Mouse (Mus musculus): ENCODE results near the gene Mlf2. TPM values are rescaled to one million over a fixed set of nuclear protein-coding genes. Genes with fewer than 3 reads are reported as not detected.

The Mlf2 gene
- polyA plus RNA-seq, 1 experiment from 2014 or later, result 459 TPM

DNA sequence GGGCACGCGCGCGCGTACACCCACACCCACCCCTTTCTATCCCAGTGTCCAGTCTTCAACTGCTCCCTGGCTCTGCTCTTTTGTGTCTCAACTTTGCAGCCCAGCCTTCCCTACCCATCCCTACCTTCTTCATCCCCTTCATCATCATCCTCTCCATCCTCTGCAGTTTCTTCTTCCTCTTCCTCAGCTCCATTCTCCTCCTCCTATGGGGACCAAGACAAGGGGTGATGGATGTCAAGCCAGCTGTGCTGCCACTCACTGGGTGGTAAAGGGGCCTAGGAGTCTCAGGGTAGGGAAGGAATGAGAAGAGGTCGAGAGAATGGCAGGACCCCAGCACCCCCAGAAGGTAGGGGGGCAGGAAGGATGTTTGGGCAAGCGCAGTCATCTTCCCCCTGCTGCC is 16.7 kb upstream of the Mlf2 start:
- peaks cover 64% of the 10 kb centered on the region for H3K4me1 ChIP-seq
- WGBS, result 58% methylated on average over 2 of the region's 7 CpGs
- peak overlapping the region; percentile 98 for H3K4me2 ChIP-seq (replicated peaks)
- peak overlapping the region; percentile 99 for H3K9ac ChIP-seq (replicated peaks)
- H3K9me3 ChIP-seq, result no peaks in the 10 kb centered on the region
- ATAC-seq (ENCODE audit: low FRiP score, low read depth), result no peak
- peaks cover 28% of the 10 kb centered on the region for H3K36me3 ChIP-seq
- peak overlapping the region; percentile 99 for H3K4me3 ChIP-seq
- peak overlapping the region; percentile 100 for H3K27ac ChIP-seq (replicated peaks)
- peaks cover 21% of the 10 kb centered on the region for H3K27me3 ChIP-seq

DNA sequence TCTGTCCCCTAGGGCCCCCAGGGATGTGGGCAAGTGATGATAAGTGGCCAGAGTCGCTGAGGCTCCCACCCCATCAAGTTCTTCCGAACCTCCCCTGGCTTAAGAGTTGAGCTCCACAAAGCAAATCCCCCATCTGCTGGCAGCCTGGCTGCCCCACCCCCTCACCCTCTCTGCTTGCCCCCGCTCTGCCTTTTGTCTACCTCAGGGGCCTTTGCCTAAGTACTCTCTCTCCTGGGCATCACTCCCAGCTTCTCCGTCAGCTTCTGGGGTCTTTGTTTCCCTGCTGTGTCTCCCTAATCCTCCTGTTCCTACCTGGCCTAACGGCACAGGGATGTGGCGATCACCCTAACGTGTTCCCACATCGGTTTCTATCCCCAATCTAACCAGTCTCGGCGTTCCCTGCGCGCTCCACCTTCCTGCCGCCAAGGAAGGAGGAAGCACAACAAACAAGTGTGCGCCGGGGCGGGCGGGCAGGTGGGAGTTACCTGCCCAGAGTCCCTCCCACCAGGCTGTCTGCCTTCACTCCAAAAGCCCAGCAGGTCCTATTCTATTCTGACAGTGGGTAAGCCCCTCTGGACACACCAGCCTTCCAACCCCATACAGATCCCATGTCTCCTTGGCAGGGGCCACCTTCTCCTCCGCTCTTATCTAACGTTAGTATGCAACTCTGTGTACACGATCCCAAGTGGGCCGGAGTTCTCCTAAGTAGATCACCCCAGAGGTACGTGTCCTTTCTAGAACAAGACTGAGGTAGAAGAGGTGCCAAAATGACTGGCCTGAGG is 15.8 kb upstream of the Mlf2 start:
- H3K9ac ChIP-seq (replicated peaks), result peak overlapping the region; percentile 99
- WGBS, result 7% methylated on average over 22 of the region's 22 CpGs
- H3K27ac ChIP-seq (replicated peaks), result peak overlapping the region; percentile 100
- ATAC-seq (ENCODE audit: low FRiP score, low read depth), result no peak
- H3K9me3 ChIP-seq, result no peaks in the 10 kb centered on the region
- H3K27me3 ChIP-seq, result peaks cover 12% of the 10 kb centered on the region
- H3K4me2 ChIP-seq (replicated peaks), result peak overlapping the region; percentile 98
- peaks cover 28% of the 10 kb centered on the region for H3K36me3 ChIP-seq
- peaks cover 62% of the 10 kb centered on the region for H3K4me1 ChIP-seq
- peak overlapping the region; percentile 99 for H3K4me3 ChIP-seq

DNA sequence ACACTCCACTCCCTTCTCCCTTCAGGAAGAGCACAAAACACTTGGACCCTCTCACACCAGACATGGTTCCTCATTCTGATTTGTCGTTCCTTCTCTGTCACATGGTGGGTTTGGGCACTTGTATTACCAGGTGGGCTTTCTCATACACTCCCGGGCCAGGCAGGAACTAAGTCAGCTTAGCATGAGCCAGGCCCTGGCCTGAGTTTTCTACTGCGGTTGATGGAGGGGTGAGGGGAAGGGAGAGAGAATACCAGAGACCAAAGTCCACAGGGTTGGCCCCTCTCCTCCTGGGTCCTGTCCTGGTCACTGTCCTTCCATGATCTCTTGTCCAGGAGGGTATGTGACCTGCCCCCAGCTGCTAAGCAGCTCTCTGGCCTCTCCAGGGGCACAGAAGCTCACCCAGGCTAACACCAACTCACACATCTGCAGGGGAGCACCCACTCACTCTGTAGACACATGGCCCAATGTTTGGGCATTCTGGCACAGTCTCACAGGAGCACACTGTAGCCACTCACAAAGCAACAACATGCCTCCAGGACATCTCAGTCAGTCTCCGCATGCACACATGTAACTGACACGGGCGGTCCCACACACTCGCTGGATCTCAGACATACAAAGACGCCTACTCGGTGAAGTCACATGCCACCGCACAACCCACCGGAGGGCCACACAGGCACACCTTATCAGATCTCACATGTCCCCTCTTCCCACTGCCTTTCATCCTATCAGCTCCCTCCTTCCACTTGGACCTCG is 15.1 kb upstream of the Mlf2 start:
- no peak for ATAC-seq (ENCODE audit: low FRiP score, low read depth)
- H3K4me2 ChIP-seq (replicated peaks), result peak overlapping the region; percentile 98

DNA sequence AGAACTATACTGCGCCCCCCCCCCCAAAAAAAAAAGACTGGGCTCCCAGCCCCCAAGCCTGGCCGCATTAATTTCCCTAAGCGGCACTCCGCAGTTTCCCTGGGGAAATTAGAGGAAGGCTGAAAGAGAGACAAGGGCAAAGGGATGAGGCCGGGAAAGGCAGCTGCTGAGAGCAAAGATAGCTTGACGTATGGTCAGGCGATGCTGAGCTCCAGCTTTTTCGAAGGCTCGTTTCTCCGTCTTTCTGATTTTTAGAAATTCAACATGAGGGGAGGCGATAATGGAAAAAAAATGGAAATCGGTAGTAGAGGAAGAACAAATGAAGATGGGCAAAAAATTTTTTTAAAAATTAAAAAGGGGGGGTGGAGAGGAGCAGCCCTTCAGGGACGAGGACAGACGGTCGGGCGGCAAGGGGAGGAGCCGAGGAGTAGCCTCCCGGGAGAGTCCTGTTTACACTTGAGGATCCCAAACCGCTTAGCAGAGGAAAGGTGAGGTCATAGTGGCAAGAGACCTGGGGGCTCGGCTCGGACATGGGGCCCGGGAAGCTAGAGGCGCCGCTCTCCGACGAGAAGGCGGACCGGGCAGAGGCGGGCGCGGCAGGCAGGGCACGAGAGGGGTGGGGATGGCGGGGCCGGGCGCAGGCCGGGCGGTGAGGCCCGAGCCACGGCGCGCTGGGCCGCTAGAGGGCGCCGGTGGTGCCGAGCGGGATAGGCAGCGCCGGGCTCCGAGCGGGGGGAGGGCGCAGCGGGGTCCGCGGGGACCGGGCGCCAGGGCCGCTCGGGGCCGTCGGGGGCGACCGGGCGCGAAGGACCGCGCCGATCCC is 14.3 kb upstream of the Mlf2 start:
- ATAC-seq (ENCODE audit: low FRiP score, low read depth), result peak; percentile 52
- Histone ChIP-seq H3K27me3 (no peaks in the 10 kb centered on the region; the same call in 1 of the 2 replicates), H3K4me3 (peak overlapping the region; percentile 99), H3K36me3 (peaks cover 28% of the 10 kb centered on the region), H3K27ac (replicated peaks) (peak overlapping the region; percentile 100), H3K4me1 (peaks cover 66% of the 10 kb centered on the region), H3K9ac (replicated peaks) (peak overlapping the region; percentile 99), H3K9me3 (no peaks in the 10 kb centered on the region), H3K4me2 (replicated peaks) (peak overlapping the region; percentile 98)
- under 1% methylated on average over 45 of the region's 67 CpGs for WGBS

More for the DNA sequence above, 15.1 kb upstream of the Mlf2 start:
- peak overlapping the region; percentile 99 for H3K9ac ChIP-seq (replicated peaks)
- H3K27ac ChIP-seq (replicated peaks), result peak overlapping the region; percentile 100
- 3% methylated on average over 12 of the region's 12 CpGs for WGBS
- H3K4me3 ChIP-seq, result peak overlapping the region; percentile 99
- H3K9me3 ChIP-seq, result no peaks in the 10 kb centered on the region
- peaks cover 5% of the 10 kb centered on the region for H3K27me3 ChIP-seq
- peaks cover 28% of the 10 kb centered on the region for H3K36me3 ChIP-seq
- H3K4me1 ChIP-seq, result peaks cover 61% of the 10 kb centered on the region

DNA sequence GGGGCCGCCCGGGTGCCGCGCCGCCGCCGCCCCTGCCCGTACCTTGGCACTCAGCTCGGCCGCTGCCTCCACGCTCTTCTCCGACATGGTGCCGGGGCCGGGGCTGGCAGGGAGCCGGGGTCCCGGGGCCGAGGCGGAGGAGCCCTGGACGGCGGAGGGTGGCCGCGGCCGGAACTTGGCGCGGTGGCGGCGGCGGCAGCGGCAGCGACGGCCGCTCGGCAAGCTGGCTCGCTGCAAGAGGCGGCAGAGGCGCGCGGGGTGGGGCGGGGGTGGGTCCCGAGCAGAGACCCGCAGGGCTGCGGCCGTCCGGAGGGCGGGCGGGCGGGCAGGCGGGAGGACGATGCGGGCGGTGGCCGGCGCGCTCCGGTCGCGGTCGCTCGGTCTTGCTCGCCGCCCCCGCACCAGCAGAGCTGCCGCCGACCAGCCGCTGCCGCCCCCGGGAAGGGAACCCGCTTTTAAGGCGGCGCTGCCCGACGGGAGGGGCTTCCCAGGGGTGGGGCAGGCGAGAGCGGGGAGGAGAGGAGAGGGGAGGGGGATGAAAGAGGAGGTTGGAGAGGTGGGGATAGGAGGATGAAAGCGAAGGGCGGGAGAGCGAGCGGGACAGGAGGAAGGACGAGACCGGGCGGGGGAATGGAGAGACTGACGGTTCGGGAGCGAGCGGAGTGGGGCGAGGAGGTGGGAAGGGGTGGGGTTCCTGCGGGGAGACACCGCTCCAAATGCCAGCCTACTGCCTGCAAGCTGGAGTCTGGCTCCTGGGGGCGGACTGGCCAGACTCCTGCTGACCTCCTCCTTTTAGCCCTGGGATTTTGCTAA is 13.5 kb upstream of the Mlf2 start:
- peaks cover 24% of the 10 kb centered on the region for H3K36me3 ChIP-seq
- peak overlapping the region; percentile 100 for H3K27ac ChIP-seq (replicated peaks)
- peak overlapping the region; percentile 99 for H3K4me3 ChIP-seq
- ATAC-seq (ENCODE audit: low FRiP score, low read depth), result peak; percentile 65
- under 1% methylated on average over 55 of the region's 89 CpGs for WGBS
- peak overlapping the region; percentile 99 for H3K9ac ChIP-seq (replicated peaks)
- no peaks in the 10 kb centered on the region for H3K9me3 ChIP-seq
- H3K27me3 ChIP-seq, result no peaks in the 10 kb centered on the region; the same call in 1 of the 2 replicates
- H3K4me1 ChIP-seq, result peaks cover 66% of the 10 kb centered on the region
- peak overlapping the region; percentile 98 for H3K4me2 ChIP-seq (replicated peaks)

DNA sequence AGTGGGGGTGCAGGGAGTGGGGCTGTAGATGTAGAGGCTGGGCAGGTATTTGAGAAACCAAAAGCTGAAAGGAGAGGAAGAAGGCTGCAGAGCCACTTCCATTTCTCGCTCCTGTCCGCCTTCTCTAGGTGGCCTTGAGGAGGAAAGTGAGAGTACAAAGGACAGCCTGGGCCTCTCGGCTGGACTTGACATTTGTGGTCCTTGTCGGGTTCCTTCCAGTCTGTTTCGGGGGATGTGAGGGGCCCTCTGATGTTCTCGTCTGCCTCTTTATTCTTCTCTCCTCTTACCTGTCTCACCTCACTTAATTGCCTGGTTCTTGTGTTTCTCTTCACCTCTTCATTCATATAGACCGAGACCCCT is 12.9 kb upstream of the Mlf2 start:
- Histone ChIP-seq H3K4me3 (peak overlapping the region; percentile 99), H3K9me3 (no peaks in the 10 kb centered on the region), H3K27me3 (no peaks in the 10 kb centered on the region; the same call in 1 of the 2 replicates), H3K36me3 (peaks cover 18% of the 10 kb centered on the region), H3K4me2 (replicated peaks) (peak overlapping the region; percentile 98), H3K9ac (replicated peaks) (peak overlapping the region; percentile 99), H3K27ac (replicated peaks) (peak overlapping the region; percentile 100), H3K4me1 (peaks cover 66% of the 10 kb centered on the region)
- WGBS, result 8% methylated on average over 7 of the region's 7 CpGs
- ATAC-seq (ENCODE audit: low FRiP score, low read depth), result no peak

DNA sequence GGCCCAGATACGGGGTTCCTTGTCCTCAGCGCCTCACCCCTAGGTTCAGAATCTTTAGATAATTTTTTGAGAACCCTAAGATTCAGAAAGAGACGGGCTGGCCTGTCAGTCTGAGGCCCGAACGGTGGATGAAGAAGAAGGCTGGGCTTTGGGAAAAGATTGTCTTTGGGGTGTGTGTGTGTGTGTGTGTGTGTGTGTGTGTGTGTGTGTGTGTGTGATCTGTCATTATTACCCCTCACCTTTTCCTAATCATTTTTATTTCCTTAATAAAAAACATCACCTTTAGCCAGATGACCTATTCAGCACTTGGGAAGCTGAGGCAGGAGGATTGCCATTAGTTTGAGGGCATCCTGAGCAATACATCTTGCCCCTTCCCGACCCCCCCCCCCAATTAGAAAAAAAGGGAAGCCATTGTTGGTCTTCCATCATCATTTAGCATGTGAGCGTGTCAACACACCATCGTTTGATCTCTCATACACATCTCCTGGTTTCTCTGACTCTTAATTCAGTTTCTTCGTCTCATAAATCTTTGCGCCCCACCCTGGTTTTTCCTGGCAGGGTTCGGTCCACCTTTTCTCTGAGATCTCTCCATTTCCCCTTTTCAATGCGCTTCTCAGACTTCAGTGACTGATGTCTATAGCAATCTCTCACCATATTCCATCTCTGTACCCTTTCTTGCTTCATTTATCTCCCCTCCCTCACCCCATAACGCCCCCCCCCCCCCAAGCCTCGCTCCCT is 12.1 kb upstream of the Mlf2 start:
- peak overlapping the region; percentile 99 for H3K9ac ChIP-seq (replicated peaks)
- no peaks in the 10 kb centered on the region for H3K9me3 ChIP-seq
- peak overlapping the region; percentile 99 for H3K4me3 ChIP-seq
- peaks cover 10% of the 10 kb centered on the region for H3K36me3 ChIP-seq
- no peaks in the 10 kb centered on the region for H3K27me3 ChIP-seq
- 17% methylated on average over 14 of the region's 14 CpGs for WGBS
- peak overlapping the region; percentile 100 for H3K27ac ChIP-seq (replicated peaks)
- ATAC-seq (ENCODE audit: low FRiP score, low read depth), result no peak
- peak overlapping the region; percentile 98 for H3K4me2 ChIP-seq (replicated peaks)
- H3K4me1 ChIP-seq, result peaks cover 59% of the 10 kb centered on the region

DNA sequence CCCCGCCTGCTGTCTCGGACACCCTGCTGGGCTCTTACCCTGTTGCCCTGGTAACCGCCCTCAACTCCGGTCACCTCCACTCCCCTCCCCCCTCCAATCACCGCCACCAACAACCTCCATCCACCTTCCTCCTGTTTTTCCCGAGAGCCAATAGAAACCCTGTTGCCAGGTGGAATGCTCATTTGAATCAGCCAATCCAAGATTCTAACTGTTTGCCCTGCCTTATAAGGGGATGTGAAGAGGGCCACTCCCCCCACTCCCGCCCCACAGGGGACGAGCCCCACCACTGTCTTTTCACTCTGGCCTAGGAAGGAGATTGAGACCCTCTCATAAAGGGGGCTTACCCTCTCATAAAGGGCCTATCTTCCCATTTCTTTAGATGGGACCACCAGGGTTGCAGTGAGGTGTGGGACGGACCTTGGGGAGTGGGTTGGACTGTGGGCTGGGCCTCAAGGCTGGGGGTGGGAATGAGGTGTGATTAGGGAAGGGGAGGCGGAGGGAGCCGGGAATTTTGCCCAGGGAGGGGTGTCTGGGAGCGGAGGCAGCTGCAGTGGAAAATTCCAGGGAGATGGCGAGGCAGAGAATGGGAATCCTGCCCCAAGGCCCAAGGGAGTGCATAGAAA is 11.4 kb upstream of the Mlf2 start, which contains the start of gene Ptms:
TSS of gene Ptms (minus strand) at position 409 of the 623 bp plus-strand sequence.
- under 1% methylated on average over 13 of the region's 13 CpGs for WGBS
- Histone ChIP-seq H3K9me3 (no peaks in the 10 kb centered on the region), H3K4me3 (peak within 1 kb of the TSS; percentile 99), H3K27ac (replicated peaks) (peak within 1 kb of the TSS; percentile 100), H3K9ac (replicated peaks) (peak within 1 kb of the TSS; percentile 99; the same call in 1 of the 2 replicates), H3K27me3 (no peaks in the 10 kb centered on the region), H3K4me1 (peaks cover 52% of the 10 kb centered on the region), H3K36me3 (peaks cover 3% of the 10 kb centered on the region), H3K4me2 (replicated peaks) (peak within 1 kb of the TSS; percentile 98)
- peak; percentile 85 for ATAC-seq (ENCODE audit: low FRiP score, low read depth)

DNA sequence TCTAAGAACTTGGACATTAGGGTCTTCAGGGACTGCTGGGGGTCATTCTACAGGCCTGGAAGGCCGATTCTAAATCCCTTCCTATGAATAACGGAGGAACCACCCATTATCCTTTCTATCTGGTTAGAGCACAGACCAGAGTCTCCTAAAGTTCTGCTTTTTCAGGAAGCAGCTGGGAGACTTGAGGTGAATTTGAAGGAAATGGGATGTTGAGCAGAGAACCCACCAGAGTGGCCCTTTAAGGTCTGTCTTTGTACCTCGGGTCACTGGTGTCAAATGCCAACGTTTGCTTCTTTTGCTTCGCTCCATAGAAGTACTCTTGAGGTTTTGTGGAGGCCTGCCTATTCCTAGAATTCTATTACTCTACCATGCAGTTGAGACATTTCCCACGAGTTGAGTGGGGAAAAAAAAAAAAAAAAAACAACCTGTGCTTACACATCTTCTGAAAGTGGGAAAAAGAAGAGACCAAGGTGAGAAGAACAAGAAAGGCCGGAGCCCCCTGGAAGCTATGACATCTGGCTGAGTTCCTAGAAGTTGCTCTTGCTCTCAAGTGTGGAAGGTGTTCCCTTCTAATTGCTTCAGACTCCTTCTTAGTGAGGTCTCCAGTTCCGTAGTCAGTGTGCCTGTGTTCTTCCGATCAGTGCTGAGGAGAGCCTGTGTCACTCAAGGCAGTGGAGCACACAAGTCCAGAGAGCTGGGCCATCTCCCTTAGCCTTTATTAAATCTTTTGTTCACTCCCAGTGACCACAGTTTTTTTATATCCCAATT is 10.7 kb upstream of the Mlf2 start:
- ATAC-seq (ENCODE audit: low FRiP score, low read depth), result no peak
- Histone ChIP-seq H3K4me2 (replicated peaks) (peak overlapping the region; percentile 98), H3K4me1 (peaks cover 45% of the 10 kb centered on the region), H3K27ac (replicated peaks) (peak overlapping the region; percentile 100), H3K9me3 (no peaks in the 10 kb centered on the region), H3K9ac (replicated peaks) (0 out of 2 replicates have a peak overlapping the region, but pooled peaks have one; percentile 42), H3K36me3 (no peaks in the 10 kb centered on the region), H3K4me3 (peak overlapping the region; percentile 99), H3K27me3 (no peaks in the 10 kb centered on the region)
- WGBS, result 24% methylated on average over 9 of the region's 9 CpGs

Measured in midbrain, embryonic 12.5 days (tissue).